ENCODE assay signal across 8 mouse cellular contexts in genomic region chr11:119086144-119086971, GRCm38 (mm10). TPM values are rescaled to one million over a fixed set of nuclear protein-coding genes. Genes with fewer than 3 reads are reported as not detected.
DNase-seq lines count a peak whose midpoint lies in the region; ATAC-seq and TF ChIP-seq lines count a peak whose summit lies in the region.

TSS of gene Cbx4 (minus strand) at chr11:119086221.

- peak; percentile 52 for TF ChIP-seq CTCF in hindbrain, postnatal 0 days (IDR thresholded peaks at IDR 0.05; ENCODE audit: low read depth)

- WGBS in hindbrain, postnatal 0 days = 2% methylated on average over 64 of the region's 67 CpGs

- H3K27ac ChIP-seq in hindbrain, postnatal 0 days = peak within 1 kb of the TSS; percentile 97

- H3K9me3 ChIP-seq in hindbrain, postnatal 0 days (ENCODE audit: low read length) = no peaks in the 10 kb centered on the region

- peak within 1 kb of the TSS; percentile 72 for H3K4me3 ChIP-seq in hindbrain, postnatal 0 days (ENCODE audit: low read length)

- peak within 1 kb of the TSS; percentile 94 for H3K4me2 ChIP-seq in hindbrain, postnatal 0 days (ENCODE audit: low read depth, low read length)

- peak; percentile 89 for ATAC-seq in hindbrain, postnatal 0 days
- ATAC-seq in megakaryocyte, adult 5-6 weeks (ENCODE audit: poor library complexity, severe bottlenecking) = peak; percentile 66

- H3K9ac ChIP-seq in hindbrain, postnatal 0 days (replicated peaks; ENCODE audit: low read length) = peak within 1 kb of the TSS; percentile 86

- peaks cover 12% of the 10 kb centered on the region for H3K36me3 ChIP-seq in hindbrain, postnatal 0 days (ENCODE audit: insufficient read depth, low read length)

- peaks cover 21% of the 10 kb centered on the region for H3K27me3 ChIP-seq in hindbrain, postnatal 0 days (ENCODE audit: insufficient read depth, low read length)

- peaks cover 36% of the 10 kb centered on the region for H3K4me1 ChIP-seq in hindbrain, postnatal 0 days (ENCODE audit: insufficient read depth, low read length)

- DNase-seq in ZHBTc4 (ENCODE audit: low read depth, low spot score) = peak; percentile 97
- DNase-seq in cerebellum, postnatal 36 days = peak; percentile 80 to 93
- DNase-seq in gastrocnemius, adult 8-10 months (ENCODE audit: low spot score in 2 of 2) = peak; percentile 77 to 85
- DNase-seq in hindbrain, postnatal 0 days (ENCODE audit: low spot score) = peak; percentile 98
- peak in 1 of 2 experiments; percentile 87 for DNase-seq in left cerebral cortex, adult 8-10 months (ENCODE audit: low spot score in 2 of 2)
- peak; percentile 92 for DNase-seq in right cerebral cortex, postnatal 14 days
- peak; percentile 81 for DNase-seq in urinary bladder, postnatal 25 days (ENCODE audit: low spot score)

RNA-seq across cellular contexts. Expression of gene Cbx4, which starts in this region (rescaled TPM):
- total RNA-seq in gastrocnemius, adult 8-10 months (2022) = 1 to 10 TPM; 2.1 to 3.0 (median 2.2) TPM
- 33.6 and 41.3 TPM in 2 replicates for total RNA-seq in hindbrain, postnatal 0 days (2014; rRNA removed)
- polyA plus RNA-seq in hindbrain, postnatal 0 days (2015; fragmentation: Nextera tagmentation; extraction: Ambion mirVana) = 22.4 and 23.7 TPM in 2 replicates
- total RNA-seq in left cerebral cortex, adult 8-10 months (2022) = 10 to 100 TPM; 48.9 to 54.2 (median 50.0) TPM
- 15.3 and 15.5 TPM in 2 replicates for total RNA-seq in megakaryocyte, adult 5-6 weeks (2015)
- 18.0 and 18.4 TPM in 2 replicates for total RNA-seq in megakaryocyte, adult 5-6 weeks (2017)
